Mouse (Mus musculus): ENCODE data around the gene S100a10. TPM values are rescaled to one million over a fixed set of nuclear protein-coding genes. Genes with fewer than 3 reads are reported as not detected.
A peak's percentile ranks its signal among the peaks of the same experiment; 100 is the strongest.

Gene S100a10
- total and polyA plus RNA-seq, 3 experiments: 41.9 to 93.9 (median 70.5) TPM

- Histone ChIP-seq H3K4me1 (ENCODE audit: control insufficient read depth, insufficient read depth, low read length) (peaks cover 16% of the 10 kb centered on the region), H3K27me3 (ENCODE audit: control insufficient read depth, insufficient read depth, low read length) (no peaks in the 10 kb centered on the region), H3K36me3 (ENCODE audit: control insufficient read depth, insufficient read depth, low read length) (peaks cover 51% of the 10 kb centered on the region), H3K4me3 (no peak overlapping the region), H3K9ac (ENCODE audit: low read depth, low read length) (no peak overlapping the region), H3K27ac (no peak overlapping the region), H3K79me2 (replicated peaks; ENCODE audit: control insufficient read depth, insufficient read depth, low read length) (no peaks in the 10 kb centered on the region; the same call in 1 of the 2 replicates)
- TF ChIP-seq CTCF (IDR thresholded peaks at IDR 0.05): no peak
- no peak for TF ChIP-seq EP300 (IDR thresholded peaks at IDR 0.05; ENCODE audit: insufficient read depth, low read depth, low read length)
- no peak for TF ChIP-seq POLR2A (IDR thresholded peaks at IDR 0.05; ENCODE audit: insufficient read depth, low read depth, low read length)
- WGBS: 91% methylated on average over 4 of the region's 4 CpGs
- intact Hi-C loops (cut with DNase I): no loop called here
- no peak for DNase-seq
Measured at GRCm38 (mm10) chr3:93563216-93563615, 8.3 kb downstream of the S100a10 start.

- H3K4me3 ChIP-seq: no peak overlapping the region
- TF ChIP-seq EP300 (IDR thresholded peaks at IDR 0.05; ENCODE audit: insufficient read depth, low read depth, low read length) (no peak), CTCF (IDR thresholded peaks at IDR 0.05) (no peak), POLR2A (IDR thresholded peaks at IDR 0.05; ENCODE audit: insufficient read depth, low read depth, low read length) (no peak)
- no peak overlapping the region for H3K9ac ChIP-seq (ENCODE audit: low read depth, low read length)
- peaks cover 25% of the 10 kb centered on the region for H3K36me3 ChIP-seq (ENCODE audit: control insufficient read depth, insufficient read depth, low read length)
- 86% methylated on average over 3 of the region's 3 CpGs for WGBS
- H3K4me1 ChIP-seq (ENCODE audit: control insufficient read depth, insufficient read depth, low read length): peaks cover 4% of the 10 kb centered on the region
- H3K79me2 ChIP-seq (replicated peaks; ENCODE audit: control insufficient read depth, insufficient read depth, low read length): no peaks in the 10 kb centered on the region
- no peaks in the 10 kb centered on the region for H3K27me3 ChIP-seq (ENCODE audit: control insufficient read depth, insufficient read depth, low read length)
- intact Hi-C loops (cut with DNase I): no loop called here
- no peak for DNase-seq
- H3K27ac ChIP-seq: no peak overlapping the region
Measured at GRCm38 (mm10) chr3:93566892-93567291, 12.0 kb downstream of the S100a10 start.

GRCm38 (mm10) chr3:93567721-93568120 is 12.8 kb downstream of the S100a10 start:
- Histone ChIP-seq H3K4me1 (ENCODE audit: control insufficient read depth, insufficient read depth, low read length) (peaks cover 2% of the 10 kb centered on the region), H3K27ac (peak overlapping the region; percentile 66), H3K27me3 (ENCODE audit: control insufficient read depth, insufficient read depth, low read length) (no peaks in the 10 kb centered on the region), H3K9ac (ENCODE audit: low read depth, low read length) (no peak overlapping the region), H3K36me3 (ENCODE audit: control insufficient read depth, insufficient read depth, low read length) (peaks cover 18% of the 10 kb centered on the region), H3K4me3 (no peak overlapping the region), H3K79me2 (replicated peaks; ENCODE audit: control insufficient read depth, insufficient read depth, low read length) (no peaks in the 10 kb centered on the region)
- DNase-seq: no peak
- TF ChIP-seq CTCF (IDR thresholded peaks at IDR 0.05): no peak
- no peak for TF ChIP-seq POLR2A (IDR thresholded peaks at IDR 0.05; ENCODE audit: insufficient read depth, low read depth, low read length)
- TF ChIP-seq EP300 (IDR thresholded peaks at IDR 0.05; ENCODE audit: insufficient read depth, low read depth, low read length): no peak
- WGBS: 77% methylated on average over 6 of the region's 6 CpGs
- intact Hi-C loops (cut with DNase I): loop anchor here (1.0 to 2.0 kb wide), 2 partner anchors 11 to 27 kb away; no protein-coding TSS in a partner anchor

GRCm38 (mm10) chr3:93568428-93569040 is 13.7 kb downstream of the S100a10 start:
- 17% methylated on average over 7 of the region's 7 CpGs for WGBS
- Histone ChIP-seq H3K27ac (peak overlapping the region; percentile 87), H3K27me3 (ENCODE audit: control insufficient read depth, insufficient read depth, low read length) (no peaks in the 10 kb centered on the region), H3K4me3 (peak overlapping the region; percentile 23; the same call in 1 of the 2 replicates), H3K4me1 (ENCODE audit: control insufficient read depth, insufficient read depth, low read length) (peaks cover 2% of the 10 kb centered on the region), H3K9ac (ENCODE audit: low read depth, low read length) (peak overlapping the region; percentile 33), H3K36me3 (ENCODE audit: control insufficient read depth, insufficient read depth, low read length) (peaks cover 12% of the 10 kb centered on the region), H3K79me2 (replicated peaks; ENCODE audit: control insufficient read depth, insufficient read depth, low read length) (no peaks in the 10 kb centered on the region)
- peak; percentile 75 to 87 for DNase-seq
- intact Hi-C loops (cut with DNase I): loop anchor here (1.0 to 2.0 kb wide), 2 partner anchors 12 to 26 kb away; no protein-coding TSS in a partner anchor
- 0 out of 2 replicates have a peak, but pooled peaks have one; percentile 25 for TF ChIP-seq EP300 (IDR thresholded peaks at IDR 0.05; ENCODE audit: insufficient read depth, low read depth, low read length)
- TF ChIP-seq POLR2A (IDR thresholded peaks at IDR 0.05; ENCODE audit: insufficient read depth, low read depth, low read length): 0 out of 2 replicates have a peak, but pooled peaks have one; percentile 48
- no peak for TF ChIP-seq CTCF (IDR thresholded peaks at IDR 0.05)

GRCm38 (mm10) chr3:93569046-93569445 is 14.2 kb downstream of the S100a10 start:
- Histone ChIP-seq H3K9ac (ENCODE audit: low read depth, low read length) (0 out of 2 replicates have a peak overlapping the region, but pooled peaks have one; percentile 11), H3K36me3 (ENCODE audit: control insufficient read depth, insufficient read depth, low read length) (peaks cover 12% of the 10 kb centered on the region), H3K79me2 (replicated peaks; ENCODE audit: control insufficient read depth, insufficient read depth, low read length) (no peaks in the 10 kb centered on the region), H3K27me3 (ENCODE audit: control insufficient read depth, insufficient read depth, low read length) (no peaks in the 10 kb centered on the region), H3K27ac (peak overlapping the region; percentile 87), H3K4me1 (ENCODE audit: control insufficient read depth, insufficient read depth, low read length) (peaks cover 2% of the 10 kb centered on the region), H3K4me3 (peak overlapping the region; percentile 23; the same call in 1 of the 2 replicates)
- 15% methylated on average over 2 of the region's 2 CpGs for WGBS
- no peak for DNase-seq
- no peak for TF ChIP-seq POLR2A (IDR thresholded peaks at IDR 0.05; ENCODE audit: insufficient read depth, low read depth, low read length)
- no peak for TF ChIP-seq EP300 (IDR thresholded peaks at IDR 0.05; ENCODE audit: insufficient read depth, low read depth, low read length)
- TF ChIP-seq CTCF (IDR thresholded peaks at IDR 0.05): no peak
- intact Hi-C loops (cut with DNase I): loop anchor here (2.0 kb wide), 1 partner anchor 26 kb away; no protein-coding TSS in a partner anchor

All from heart, adult 2 months (tissue).